Mouse (Mus musculus) adrenal gland, postnatal 25 days (tissue): ENCODE data around the gene Git1. TPM values are rescaled to one million over a fixed set of nuclear protein-coding genes. Genes with fewer than 3 reads are reported as not detected.
"Not testable (repeated sequence)": the region's sequence is repeated elsewhere in the genome, so short reads cannot be mapped to it uniquely, and the experiment has no call there.

Experiments
- DNase-seq: peaks from one replicate; pipeline ENCODE4 v3.0.0; 2021; ENCODE audit warnings: mixed read lengths
- total RNA-seq: library from RNA; stranded (reverse); gene quantifications from 2 replicates; pipeline ENCODE4 v1.2.3, GENCODE M21; 2021

Gene Git1
- total RNA-seq, 1 experiment from 2014 or later, result 53.8 TPM

DNA sequence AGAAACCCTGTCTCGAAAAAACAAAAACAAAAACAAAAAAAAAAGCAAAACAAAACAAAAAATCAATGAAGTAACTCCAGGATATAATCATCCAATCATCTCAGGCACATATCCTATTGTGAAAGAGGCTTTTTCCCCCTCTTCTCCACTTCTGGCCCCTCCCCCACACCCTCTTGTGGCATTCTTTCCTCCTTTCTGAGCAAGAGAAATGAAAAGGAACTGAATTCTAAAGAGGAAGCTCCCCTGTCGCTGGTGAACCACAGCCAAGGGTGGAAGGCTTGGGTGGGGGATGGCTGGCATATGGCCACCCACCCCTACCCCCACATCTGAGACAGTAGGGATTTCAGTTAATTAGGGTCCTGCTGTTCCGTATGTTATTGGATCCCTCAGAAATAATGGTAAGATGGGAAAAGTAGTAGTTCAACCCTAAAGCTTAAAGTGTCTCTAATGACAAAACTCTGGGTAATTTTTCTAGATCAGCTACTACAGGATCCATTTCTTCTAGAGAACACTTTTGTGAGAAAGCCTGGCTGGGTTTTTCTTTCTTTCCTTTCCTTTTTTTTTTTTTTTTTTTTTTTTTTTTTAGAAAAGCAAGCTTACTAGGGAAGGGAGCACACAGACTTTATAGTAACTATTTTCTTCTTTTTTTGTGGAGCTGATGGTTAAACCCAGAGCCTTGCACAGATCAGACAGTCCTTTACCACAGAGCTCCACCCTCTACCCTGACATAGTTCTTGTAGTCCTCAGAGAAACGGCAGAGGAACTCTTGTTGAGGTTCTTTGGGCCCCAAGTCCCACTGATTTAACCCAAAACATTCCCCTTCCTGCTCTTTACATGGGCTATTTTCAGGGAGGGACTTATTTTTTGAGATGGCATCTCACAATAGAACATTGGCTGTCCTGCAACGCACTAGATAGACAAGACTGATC is 27.5 kb downstream of the Git1 start:
- no peak for DNase-seq

DNA sequence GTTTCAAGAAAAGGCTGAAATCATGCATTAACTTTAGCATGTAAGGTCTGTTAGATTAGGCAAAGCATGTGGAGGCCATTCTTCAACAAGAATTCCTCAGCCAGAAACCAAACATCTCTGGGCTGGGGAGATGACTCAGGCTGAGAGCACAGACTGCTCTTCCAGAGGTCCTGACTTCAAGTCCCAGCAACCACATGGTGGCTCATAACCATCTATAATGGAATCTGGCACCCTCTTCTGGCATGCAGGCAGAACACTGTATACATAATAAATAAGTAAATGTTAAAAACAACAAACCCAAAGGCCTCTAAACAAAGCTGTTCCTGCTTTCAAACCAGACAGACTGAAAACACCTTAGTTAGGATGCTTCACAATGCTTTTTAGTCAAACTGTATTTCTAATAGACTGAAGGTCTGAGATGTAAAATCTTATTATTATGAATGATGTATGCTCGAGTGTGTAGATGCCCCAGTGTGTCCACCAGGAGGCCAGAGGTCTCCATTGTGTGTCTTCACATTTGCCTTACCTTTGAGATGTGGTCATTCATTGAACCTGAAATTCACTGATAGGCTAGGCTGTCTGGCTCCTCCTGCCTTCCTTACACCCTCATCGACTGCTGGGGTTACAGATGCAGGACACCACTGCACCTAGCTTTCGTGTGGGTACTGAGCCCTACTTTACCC is 32.6 kb downstream of the Git1 start:
- DNase-seq, result no peak

DNA sequence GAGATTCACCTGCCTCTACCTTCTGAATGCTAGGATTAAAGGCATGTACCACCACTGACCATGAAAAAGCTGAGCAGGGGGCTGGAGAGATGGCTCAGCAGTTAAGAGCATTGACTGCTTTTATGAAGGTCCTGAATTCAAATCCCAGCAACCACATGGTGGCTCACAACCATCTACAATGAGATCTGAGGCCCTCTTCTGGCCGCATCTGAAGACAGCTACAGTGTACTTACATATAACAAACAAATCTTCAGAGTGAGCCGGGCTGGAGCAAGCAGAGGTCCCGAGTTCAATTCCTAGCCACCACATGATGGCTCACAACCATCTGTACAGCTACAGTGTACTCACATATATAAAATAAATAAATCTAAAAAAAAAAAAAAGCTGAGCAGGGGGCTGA is 35.1 kb downstream of the Git1 start:
- not testable (repeated sequence) for DNase-seq

DNA sequence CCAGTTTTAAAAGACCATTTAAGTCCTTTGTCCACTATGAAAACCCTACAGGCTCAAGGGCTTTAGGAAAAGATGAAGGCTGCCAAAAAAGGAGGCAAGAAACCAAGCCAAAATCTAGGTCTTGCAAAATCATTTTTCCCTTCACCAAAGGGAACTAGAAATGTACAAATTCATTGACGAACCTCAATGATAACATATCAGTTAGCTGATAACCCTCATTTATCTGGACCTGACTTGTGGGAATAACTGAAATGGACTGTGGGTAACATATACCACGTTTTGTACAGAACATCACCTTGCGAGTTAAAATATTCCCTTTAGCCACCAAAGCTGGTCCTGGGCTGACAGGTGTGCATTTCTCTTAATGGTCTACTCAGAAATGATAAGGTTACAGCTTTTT is 36.3 kb downstream of the Git1 start:
- DNase-seq, result no peak

DNA sequence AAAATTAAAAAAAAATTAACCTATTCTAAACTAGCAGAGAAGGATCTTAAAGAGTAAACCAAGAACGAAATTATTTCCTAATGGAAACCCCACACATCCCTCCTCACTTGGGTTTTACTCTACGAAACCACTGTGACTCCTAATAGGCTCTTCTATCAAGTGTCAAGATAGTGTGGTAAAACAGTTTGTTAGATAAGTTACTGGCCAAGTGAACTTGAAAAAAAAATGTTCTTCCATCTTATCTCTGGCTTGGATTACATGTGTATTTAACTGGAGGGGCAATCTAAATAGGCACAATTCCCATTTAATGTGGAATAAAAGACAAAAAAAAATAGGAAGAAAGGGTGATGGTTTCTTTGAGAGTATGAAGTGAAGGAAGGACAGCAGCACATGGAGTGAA is 37.5 kb downstream of the Git1 start:
- no peak for DNase-seq

DNA sequence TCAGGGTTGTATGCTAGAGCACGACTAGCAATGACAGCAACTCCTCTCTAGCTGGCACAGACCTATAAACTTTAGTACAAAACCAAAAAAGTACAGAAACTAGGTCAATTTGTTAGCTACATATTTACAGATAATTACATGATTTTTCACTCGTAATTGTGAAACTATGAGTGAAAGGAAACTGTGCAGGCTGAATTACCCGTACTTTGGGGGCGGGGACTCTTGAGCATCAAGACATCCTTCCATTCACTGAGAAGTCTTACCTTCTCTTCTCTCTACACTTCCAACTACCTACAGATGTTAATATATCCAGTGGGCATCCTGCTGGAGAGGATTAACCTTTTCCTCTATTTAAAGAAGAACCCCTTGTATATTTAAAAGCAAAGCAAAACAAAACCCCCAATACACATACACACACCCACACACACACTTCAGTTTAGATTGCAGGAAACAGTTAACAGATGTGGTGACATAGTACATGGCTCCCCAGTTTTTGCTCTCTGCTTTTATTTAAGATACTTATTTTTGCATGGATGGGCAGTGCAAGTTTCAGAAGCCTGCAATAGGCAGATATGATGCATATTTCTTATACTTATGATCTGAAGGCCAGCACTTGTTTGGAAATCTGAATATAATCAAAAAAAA is 39.0 kb downstream of the Git1 start:
- no peak for DNase-seq

DNA sequence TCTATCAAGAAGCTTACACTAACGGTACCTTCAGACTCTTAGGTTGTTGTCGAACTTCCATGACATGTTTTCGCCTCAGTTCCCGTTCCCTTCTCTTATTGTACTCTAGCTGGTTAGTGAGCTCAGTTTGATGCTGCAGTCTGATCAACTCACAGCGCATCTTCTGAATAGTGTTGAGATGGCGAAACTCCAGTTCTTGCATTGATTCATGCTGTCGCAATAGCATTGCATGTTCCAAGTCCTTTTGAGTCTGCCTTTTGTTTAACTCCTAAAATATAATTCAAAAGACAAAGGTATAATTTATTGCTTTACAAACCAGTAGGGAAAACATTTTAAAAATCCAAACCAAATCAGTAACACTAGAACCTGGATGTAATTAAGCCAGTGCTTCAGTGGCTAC is 51.9 kb downstream of the Git1 start:
- no peak for DNase-seq

Other genes starting within 250 kb of the Git1 start
- gene Coro6, start 31.2 kb upstream of the Git1 start, total RNA-seq, result 1.3 and 2.2 TPM in 2 replicates
- 7.7 and 8.7 TPM in 2 replicates for gene Ankrd13b, start 3.9 kb upstream of the Git1 start, total RNA-seq
- gene Abhd15, start 21.6 kb downstream of the Git1 start, total RNA-seq, result 15.1 and 19.4 TPM in 2 replicates
- gene Trp53i13, start 22.4 kb downstream of the Git1 start, total RNA-seq, result 7.5 and 10.2 TPM in 2 replicates
- gene Gm10392, start 25.6 kb downstream of the Git1 start, total RNA-seq, result not detected in 2 replicates
- 51.4 and 60.2 TPM in 2 replicates for gene Taok1, start 114.3 kb downstream of the Git1 start, total RNA-seq
- gene Nufip2, start 192.6 kb downstream of the Git1 start, total RNA-seq, result 92.9 and 94.1 TPM in 2 replicates
- not detected in 2 replicates for gene Cryba1, start 231.7 kb downstream of the Git1 start, total RNA-seq